Mouse (Mus musculus) C2C12 (cell line): ENCODE results near the gene Chrng.

Experiments used
- CEBPB ChIP-seq: IDR thresholded peaks from one replicate; pipeline ENCODE4 v1.6.1; 2011; ENCODE audit warnings: low read depth, mild to moderate bottlenecking, control low read depth, moderate library complexity
- CTCF ChIP-seq: IDR thresholded peaks from one replicate; pipeline ENCODE4 v1.5.1; 2011; ENCODE audit not compliant: control insufficient read depth, insufficient read depth, insufficient read length
- FOSL1 ChIP-seq: IDR thresholded peaks from one replicate; pipeline ENCODE4 v1.8.0; 2011; ENCODE audit warnings: mild to moderate bottlenecking, low read length; ENCODE audit not compliant: poor library complexity, insufficient read depth, severe bottlenecking
- MAX ChIP-seq: IDR thresholded peaks from one replicate; pipeline ENCODE4 v1.6.1; 2011; ENCODE audit warnings: mild to moderate bottlenecking, control low read depth
- MYOD1 ChIP-seq: IDR thresholded peaks from one replicate; pipeline ENCODE4 v1.6.1; 2011; ENCODE audit warnings: low read depth; ENCODE audit not compliant: control insufficient read depth, insufficient read length

- TF ChIP-seq CEBPB (no peak), CTCF (no peak), MAX (no peak), FOSL1 (no peak), MYOD1 (no peak)
Measured at GRCm38 (mm10) chr1:87171312-87171711, 33.1 kb upstream of the Chrng start.
